Mouse (Mus musculus) heart, postnatal 10 days (tissue): ENCODE results near the gene Exosc10. TPM values are rescaled to one million over a fixed set of nuclear protein-coding genes. Genes with fewer than 3 reads are reported as not detected.

Experiments used
- DNase-seq, 2 experiments: peaks; one replicate each; pipeline ENCODE4 v3.0.0; 2021
- intact Hi-C: fragments of 180-260 bp; cut with DNase I; formaldehyde crosslinking; loops from one replicate; pipeline ENCODE4 v1.15.1; 2025
- total RNA-seq, 2 experiments: library from RNA; stranded (reverse); gene quantifications; 2 replicates each; pipeline ENCODE4 v1.2.3; 2021

Gene Exosc10
- total RNA-seq, 2 experiments from 2014 or later, result 55.4 to 56.0 TPM

- intact Hi-C loops, result no loop called here
- no peak for DNase-seq
Measured at GRCm38 (mm10) chr4:148570138-148570537, 11.9 kb downstream of the Exosc10 start.

- intact Hi-C loops, result no loop called here
Measured at GRCm38 (mm10) chr4:148570693-148571295, 12.6 kb downstream of the Exosc10 start.

GRCm38 (mm10) chr4:148573222-148573621, 15.0 kb downstream of the Exosc10 start:
- intact Hi-C loops, result no loop called here

More at GRCm38 (mm10) chr4:148570693-148571295, 12.6 kb downstream of the Exosc10 start:
- DNase-seq, result no peak

GRCm38 (mm10) chr4:148580765-148581164, 22.5 kb downstream of the Exosc10 start:
- DNase-seq, result peak in 1 of 2 experiments; percentile 20
- intact Hi-C loops, result no loop called here

More at GRCm38 (mm10) chr4:148573222-148573621, 15.0 kb downstream of the Exosc10 start:
- DNase-seq, result no peak

- DNase-seq, result no peak
- intact Hi-C loops, result no loop called here
Measured at GRCm38 (mm10) chr4:148581422-148581821, 23.2 kb downstream of the Exosc10 start.

GRCm38 (mm10) chr4:148583257-148583656, 25.0 kb downstream of the Exosc10 start:
- DNase-seq, result no peak
- intact Hi-C loops, result no loop called here

- intact Hi-C loops, result no loop called here
- no peak for DNase-seq
Measured at GRCm38 (mm10) chr4:148586648-148587047, 28.4 kb downstream of the Exosc10 start.

- peak; percentile 49 to 60 for DNase-seq
- intact Hi-C loops, result no loop called here
Measured at GRCm38 (mm10) chr4:148588793-148589192, 30.6 kb downstream of the Exosc10 start.

GRCm38 (mm10) chr4:148589565-148589964, 31.3 kb downstream of the Exosc10 start:
- DNase-seq, result no peak
- intact Hi-C loops, result no loop called here

- intact Hi-C loops, result no loop called here
Measured at GRCm38 (mm10) chr4:148590421-148591170, 32.4 kb downstream of the Exosc10 start.

GRCm38 (mm10) chr4:148591171-148591630, 33.0 kb downstream of the Exosc10 start, which contains the start of gene Srm:
Gene Srm, plus strand, starts transcription at chr4:148591503.
- intact Hi-C loops, result no loop called here
- DNase-seq, result peak; percentile 98 to 99

More at GRCm38 (mm10) chr4:148590421-148591170, 32.4 kb downstream of the Exosc10 start:
- DNase-seq, result peak; percentile 47 to 49

GRCm38 (mm10) chr4:148591637-148592380, 33.6 kb downstream of the Exosc10 start:
- no peak for DNase-seq
- intact Hi-C loops, result no loop called here

- intact Hi-C loops, result no loop called here
Measured at GRCm38 (mm10) chr4:148593996-148594395, 35.8 kb downstream of the Exosc10 start.

GRCm38 (mm10) chr4:148595916-148596315, 37.7 kb downstream of the Exosc10 start:
- no peak for DNase-seq
- intact Hi-C loops, result no loop called here

More at GRCm38 (mm10) chr4:148593996-148594395, 35.8 kb downstream of the Exosc10 start:
- no peak for DNase-seq

- intact Hi-C loops, result no loop called here
- DNase-seq, result no peak
Measured at GRCm38 (mm10) chr4:148596731-148597130, 38.5 kb downstream of the Exosc10 start.

- no peak for DNase-seq
- intact Hi-C loops, result no loop called here
Measured at GRCm38 (mm10) chr4:148598826-148599225, 40.6 kb downstream of the Exosc10 start.

GRCm38 (mm10) chr4:148600316-148600715, 42.1 kb downstream of the Exosc10 start:
- no peak for DNase-seq
- intact Hi-C loops, result no loop called here

- intact Hi-C loops, result no loop called here
- DNase-seq, result no peak
Measured at GRCm38 (mm10) chr4:148601871-148602270, 43.6 kb downstream of the Exosc10 start.

GRCm38 (mm10) chr4:148602357-148603120, 44.3 kb downstream of the Exosc10 start, which contains the start of gene Masp2:
Gene Masp2, plus strand, starts transcription at chr4:148602554.
- no peak for DNase-seq
- intact Hi-C loops, result no loop called here
